Mouse (Mus musculus): ENCODE results near the gene Vmn1r21. TPM values are rescaled to one million over a fixed set of nuclear protein-coding genes. Genes with fewer than 3 reads are reported as not detected.

Gene Vmn1r21
- polyA plus RNA-seq, 1 experiment from 2014 or later: not detected

DNA sequence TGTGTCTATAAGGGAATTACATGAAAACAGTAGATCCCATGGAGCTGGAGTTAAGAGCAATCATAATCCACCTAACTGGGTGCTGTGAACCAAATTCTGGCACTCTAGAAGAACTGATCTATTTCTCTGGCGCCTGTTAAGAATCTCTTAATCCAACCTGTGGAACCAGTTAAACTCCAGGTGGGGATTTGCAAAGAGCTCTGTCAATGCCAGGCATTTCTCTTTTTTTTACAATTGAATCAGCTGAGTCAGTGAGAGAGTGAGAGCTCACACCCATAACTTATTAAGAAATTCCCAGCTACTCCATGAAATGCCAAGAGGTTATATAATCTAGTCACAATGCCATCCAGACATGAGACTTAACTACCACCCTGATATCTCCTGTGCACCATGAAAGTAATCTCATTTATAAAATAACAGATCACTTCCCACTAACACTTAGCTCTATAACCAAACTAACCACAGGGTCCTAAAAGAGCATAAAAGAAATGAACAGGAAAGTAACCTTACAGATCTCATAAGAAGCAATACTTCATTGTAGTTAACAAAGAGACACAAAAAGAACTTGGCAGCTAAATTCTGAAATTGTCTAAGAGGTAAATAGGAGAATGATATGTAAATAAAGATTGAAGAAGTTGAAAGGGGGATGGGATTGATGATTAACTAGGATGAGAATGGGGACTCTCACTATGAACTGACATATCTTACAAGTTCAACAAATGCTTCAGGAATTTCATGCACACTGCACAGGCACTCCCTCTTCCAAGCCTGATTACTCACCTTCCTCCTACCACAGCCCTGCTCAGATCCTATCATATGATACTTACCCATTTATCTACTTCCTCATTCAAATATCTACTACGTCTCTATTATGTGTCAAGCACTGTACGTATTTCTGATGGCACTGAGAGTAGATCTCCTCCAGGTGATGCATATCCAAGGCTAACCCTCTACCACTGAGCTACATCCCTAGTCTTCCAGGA, 38.1 kb downstream of the Vmn1r21 start:
- no peaks in the 10 kb centered on the region for H3K27me3 ChIP-seq (replicated peaks)
- H3K4me2 ChIP-seq: no peak overlapping the region
- no peak overlapping the region for H3K9ac ChIP-seq
- peaks cover 14% of the 10 kb centered on the region for H3K36me3 ChIP-seq
- WGBS: 68% methylated on average over 3 of the region's 3 CpGs
- H3K9me3 ChIP-seq: peaks cover 4% of the 10 kb centered on the region; the same call in 1 of the 2 replicates
- H3K27ac ChIP-seq (replicated peaks): no peak overlapping the region
- peaks cover 11% of the 10 kb centered on the region; the same call in 1 of the 2 replicates for H3K4me1 ChIP-seq
- H3K4me3 ChIP-seq: no peak overlapping the region
- no peak for ATAC-seq (ENCODE audit: extremely low read depth, insufficient number of reproducible peaks, low FRiP score, low TSS enrichment)

DNA sequence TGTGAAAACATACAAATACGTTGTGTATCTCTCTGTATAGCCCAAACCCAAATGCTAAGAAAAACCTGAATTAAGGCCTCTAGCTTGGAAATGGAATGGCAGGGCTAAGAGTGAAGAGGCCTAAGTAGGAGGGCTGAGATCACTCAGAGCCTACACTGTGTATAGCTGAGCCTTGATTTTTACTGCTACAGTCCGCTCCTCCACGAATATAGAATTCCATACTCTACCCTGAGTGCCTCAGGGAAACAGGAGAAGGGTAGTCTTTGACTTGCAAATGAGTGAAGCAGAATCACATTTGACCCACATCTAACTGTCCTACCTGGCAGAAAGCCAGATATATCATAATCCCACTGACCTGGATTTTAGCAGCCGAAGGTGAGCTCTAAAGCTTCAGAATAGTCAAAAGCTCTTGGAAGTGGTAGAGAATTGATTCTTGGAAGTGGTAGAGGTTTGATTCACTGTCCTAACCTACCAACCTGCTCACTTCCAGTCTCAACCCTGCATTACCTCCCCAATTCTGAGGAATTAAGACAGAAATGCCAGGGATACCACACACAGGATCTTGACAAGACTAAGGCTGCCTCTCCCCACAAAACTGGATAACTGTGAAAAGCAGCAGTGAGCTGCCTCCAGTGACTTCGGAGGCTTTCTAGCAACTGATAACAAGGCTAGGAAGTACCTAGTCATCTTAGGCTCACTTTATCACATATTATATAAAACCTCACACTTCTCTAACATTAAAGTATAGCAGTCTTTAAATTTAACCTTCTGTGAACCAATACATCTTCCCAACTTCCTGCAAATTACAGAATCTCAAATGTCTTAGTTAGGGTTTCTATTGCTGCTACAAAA, 44.7 kb downstream of the Vmn1r21 start:
- peaks cover 7% of the 10 kb centered on the region; the same call in 1 of the 2 replicates for H3K4me1 ChIP-seq
- H3K4me3 ChIP-seq: no peak overlapping the region
- H3K9ac ChIP-seq: no peak overlapping the region
- no peak overlapping the region for H3K27ac ChIP-seq (replicated peaks)
- no peak for ATAC-seq (ENCODE audit: extremely low read depth, insufficient number of reproducible peaks, low FRiP score, low TSS enrichment)
- peaks cover 15% of the 10 kb centered on the region for H3K36me3 ChIP-seq
- H3K27me3 ChIP-seq (replicated peaks): no peaks in the 10 kb centered on the region
- WGBS: 81% methylated on average over 5 of the region's 5 CpGs
- H3K4me2 ChIP-seq: no peak overlapping the region
- peaks cover 4% of the 10 kb centered on the region; the same call in 1 of the 2 replicates for H3K9me3 ChIP-seq

DNA sequence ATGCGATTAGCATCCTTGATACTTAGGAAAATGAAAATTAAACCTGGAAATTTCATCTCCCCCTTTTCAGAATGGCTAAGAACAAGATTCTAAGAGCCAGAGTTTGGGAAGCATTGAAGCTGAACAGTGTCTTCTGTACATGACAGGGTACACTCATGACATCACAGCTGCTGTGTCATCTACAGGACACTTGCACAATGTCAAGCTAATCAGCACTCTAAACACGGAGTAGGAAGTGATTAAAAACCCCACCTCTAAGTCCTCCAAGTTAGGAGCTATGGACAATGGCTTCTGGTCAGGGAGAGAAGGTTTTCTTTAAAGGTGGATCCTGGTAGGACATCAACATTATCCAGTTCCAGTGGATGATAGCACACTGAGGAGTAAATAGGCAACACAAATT, 47.0 kb downstream of the Vmn1r21 start:
- Histone ChIP-seq H3K9me3 (no peaks in the 10 kb centered on the region), H3K4me1 (peaks cover 7% of the 10 kb centered on the region; the same call in 1 of the 2 replicates), H3K27ac (replicated peaks) (no peak overlapping the region), H3K9ac (no peak overlapping the region), H3K4me2 (no peak overlapping the region), H3K27me3 (replicated peaks) (no peaks in the 10 kb centered on the region), H3K36me3 (peaks cover 2% of the 10 kb centered on the region; the same call in 1 of the 2 replicates), H3K4me3 (no peak overlapping the region)
- WGBS: 50% methylated on average over 2 of the region's 2 CpGs
- no peak for ATAC-seq (ENCODE audit: extremely low read depth, insufficient number of reproducible peaks, low FRiP score, low TSS enrichment)

DNA sequence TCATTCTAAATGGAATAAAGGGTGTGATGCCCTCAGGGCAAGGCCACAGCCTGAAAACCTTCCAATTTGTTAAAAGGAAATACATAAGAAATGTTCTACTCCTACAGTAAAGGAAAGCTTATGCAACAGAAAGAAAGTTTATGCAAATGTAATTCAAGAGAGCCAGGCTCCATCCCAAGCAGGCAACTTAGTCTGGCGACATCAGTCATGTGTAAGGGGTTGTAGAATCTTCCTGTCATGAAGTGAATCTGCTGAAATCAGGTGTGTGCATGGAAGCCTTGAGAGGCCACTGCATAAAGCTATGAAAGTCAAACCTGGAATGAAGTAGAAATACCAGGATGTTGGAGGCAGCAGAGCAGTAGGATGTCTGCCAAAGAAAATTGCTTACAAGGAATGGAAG, 51.2 kb downstream of the Vmn1r21 start:
- no peak overlapping the region for H3K4me2 ChIP-seq
- no peak overlapping the region for H3K4me3 ChIP-seq
- H3K27me3 ChIP-seq (replicated peaks): no peaks in the 10 kb centered on the region
- ATAC-seq (ENCODE audit: extremely low read depth, insufficient number of reproducible peaks, low FRiP score, low TSS enrichment): no peak
- WGBS: 89% methylated on average over 1 of the region's 1 CpGs
- peaks cover 26% of the 10 kb centered on the region for H3K4me1 ChIP-seq
- H3K9me3 ChIP-seq: no peaks in the 10 kb centered on the region
- H3K9ac ChIP-seq: no peak overlapping the region
- no peak overlapping the region for H3K27ac ChIP-seq (replicated peaks)
- H3K36me3 ChIP-seq: no peaks in the 10 kb centered on the region

DNA sequence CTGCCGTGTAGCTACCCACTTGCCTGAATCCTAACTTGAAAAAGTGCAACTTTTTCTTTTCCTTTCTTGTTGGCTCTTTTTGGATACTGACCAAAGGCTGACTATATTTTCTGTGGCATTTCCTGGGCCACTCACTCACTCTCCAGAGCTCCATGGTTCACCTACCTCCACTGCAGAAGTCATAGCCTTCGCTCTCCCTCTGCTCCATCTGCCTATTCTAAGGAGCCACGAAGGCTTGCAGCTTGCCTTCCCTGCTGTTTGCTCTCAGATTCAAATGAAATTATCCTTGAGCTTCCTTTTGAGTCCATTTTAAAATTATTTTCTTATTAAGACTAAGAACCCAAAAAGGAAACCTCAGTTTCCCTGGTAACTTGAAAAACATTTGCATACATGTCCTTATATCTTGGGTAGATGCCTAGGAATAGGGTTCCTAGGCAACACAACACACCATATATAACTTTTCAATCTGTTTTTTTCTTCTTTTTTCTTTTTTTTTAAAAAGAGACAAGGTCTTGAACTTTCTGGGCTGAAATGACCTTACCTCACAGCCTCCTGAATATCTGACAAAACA, 53.2 kb downstream of the Vmn1r21 start:
- Histone ChIP-seq H3K27me3 (replicated peaks) (no peaks in the 10 kb centered on the region), H3K27ac (replicated peaks) (0 out of 2 replicates have a peak overlapping the region, but pooled peaks have one; percentile 63), H3K36me3 (no peaks in the 10 kb centered on the region), H3K4me2 (no peak overlapping the region), H3K9me3 (no peaks in the 10 kb centered on the region), H3K4me3 (no peak overlapping the region), H3K4me1 (peaks cover 19% of the 10 kb centered on the region), H3K9ac (no peak overlapping the region)
- no peak for ATAC-seq (ENCODE audit: extremely low read depth, insufficient number of reproducible peaks, low FRiP score, low TSS enrichment)
- 88% methylated on average over 3 of the region's 3 CpGs for WGBS

DNA sequence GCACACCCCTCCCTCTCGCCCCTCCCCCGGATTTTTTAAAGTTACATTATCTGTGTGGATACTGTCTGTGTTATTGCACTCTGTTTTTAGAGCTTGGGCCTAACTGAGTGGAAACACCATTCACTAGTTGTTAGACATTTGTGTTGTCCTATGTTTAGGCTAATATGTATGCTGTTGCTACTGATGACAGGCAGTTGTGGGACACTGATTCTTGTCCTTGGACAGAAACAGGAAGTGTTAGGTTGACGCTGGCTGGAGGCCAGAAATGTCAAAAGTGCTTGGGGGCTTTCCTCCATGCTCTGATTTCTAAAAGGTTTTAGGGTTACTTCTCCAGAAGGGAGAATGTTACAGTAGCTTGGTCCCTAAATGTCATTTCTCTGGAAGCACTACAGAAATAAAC, 54.3 kb downstream of the Vmn1r21 start:
- Histone ChIP-seq H3K4me2 (no peak overlapping the region), H3K27ac (replicated peaks) (peak overlapping the region; percentile 63), H3K27me3 (replicated peaks) (no peaks in the 10 kb centered on the region), H3K36me3 (no peaks in the 10 kb centered on the region), H3K9me3 (no peaks in the 10 kb centered on the region), H3K4me3 (no peak overlapping the region), H3K9ac (no peak overlapping the region), H3K4me1 (peaks cover 19% of the 10 kb centered on the region)
- ATAC-seq (ENCODE audit: extremely low read depth, insufficient number of reproducible peaks, low FRiP score, low TSS enrichment): no peak
- 50% methylated on average over 3 of the region's 3 CpGs for WGBS

Other genes with a start within 250 kb of the Vmn1r21 start
- 25.2 and 28.0 TPM in 2 replicates for gene Pyurf, start 158.3 kb downstream of the Vmn1r21 start, polyA plus RNA-seq (2015; fragmentation: Nextera tagmentation; extraction: Ambion mirVana)
- gene Lancl2, start 147.8 kb downstream of the Vmn1r21 start, polyA plus RNA-seq (2015; fragmentation: Nextera tagmentation; extraction: Ambion mirVana): 16.9 and 19.4 TPM in 2 replicates
- gene Vopp1, start 25.2 kb downstream of the Vmn1r21 start, polyA plus RNA-seq (2015; fragmentation: Nextera tagmentation; extraction: Ambion mirVana): 30.3 and 31.7 TPM in 2 replicates
- not detected in 2 replicates for gene Vmn1r22, start 57.7 kb upstream of the Vmn1r21 start, polyA plus RNA-seq (2015; fragmentation: Nextera tagmentation; extraction: Ambion mirVana)
- gene Vmn1r23, start 76.5 kb upstream of the Vmn1r21 start, polyA plus RNA-seq (2015; fragmentation: Nextera tagmentation; extraction: Ambion mirVana): not detected in 2 replicates
- gene Vmn1r24, start 111.2 kb upstream of the Vmn1r21 start, polyA plus RNA-seq (2015; fragmentation: Nextera tagmentation; extraction: Ambion mirVana): not detected in 2 replicates
- not detected in 2 replicates for gene Vmn1r25, start 130.5 kb upstream of the Vmn1r21 start, polyA plus RNA-seq (2015; fragmentation: Nextera tagmentation; extraction: Ambion mirVana)
- gene Vmn1r26, start 164.8 kb upstream of the Vmn1r21 start, polyA plus RNA-seq (2015; fragmentation: Nextera tagmentation; extraction: Ambion mirVana): not detected in 2 replicates

Measured in heart, embryonic 13.5 days (tissue).